Mouse (Mus musculus) sigmoid colon, adult 10 weeks (tissue): ENCODE data around the gene Lbp. TPM values are rescaled to one million over a fixed set of nuclear protein-coding genes. Genes with fewer than 3 reads are reported as not detected.

Experiments
- polyA plus RNA-seq: library from polyadenylated mRNA; stranded (reverse); fragments of 350-450 nt; fragmentation: Illumina TruSeq; extraction: RNeasy Lipid Tissue Mini Kit (QIAGEN cat#74804); gene quantifications from one replicate; pipeline ENCODE4 v1.2.3, GENCODE M21; 2014; ENCODE audit warnings: low read depth, low replicate concordance

Lbp gene
- polyA plus RNA-seq, result 3.7 TPM

DNA sequence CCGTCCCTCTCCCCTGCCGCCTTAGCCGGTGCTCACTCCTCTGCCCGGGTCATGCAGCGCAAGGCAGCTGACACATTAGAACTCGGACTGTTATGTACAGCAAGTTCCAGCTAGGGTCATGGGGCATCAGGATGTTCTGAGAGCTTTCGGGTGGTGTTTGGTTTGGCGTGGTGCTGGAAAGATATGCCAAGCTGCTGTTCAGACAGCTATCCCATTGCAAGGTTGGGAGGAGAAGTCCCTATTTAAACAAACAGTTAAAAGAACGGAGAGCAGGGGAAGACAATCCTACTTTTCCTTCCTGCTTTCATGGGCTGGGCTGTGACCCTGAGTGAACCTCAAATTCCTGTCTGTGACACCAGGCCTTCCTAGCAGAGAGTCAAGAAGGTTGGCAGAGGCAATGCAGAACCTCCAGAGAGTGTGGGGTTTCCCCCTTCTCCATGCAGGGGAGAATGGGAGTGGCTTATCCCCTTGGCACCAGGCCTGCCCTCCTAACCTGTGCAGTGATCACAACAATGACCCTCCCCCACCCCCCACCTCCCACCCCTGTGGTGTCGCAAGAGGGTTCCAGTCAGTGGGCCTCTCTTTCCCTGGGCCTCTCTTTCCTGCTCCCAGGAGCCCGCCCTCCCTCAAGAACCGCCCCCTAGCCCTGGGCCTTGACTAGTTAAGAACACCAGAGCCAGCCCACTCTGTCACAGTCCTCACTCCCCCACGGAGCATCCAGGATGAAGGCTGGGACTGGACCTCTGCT lies at the start of gene Lbp:
Lbp (plus strand) TSS at position 546 of the 748 bp plus-strand sequence.

DNA sequence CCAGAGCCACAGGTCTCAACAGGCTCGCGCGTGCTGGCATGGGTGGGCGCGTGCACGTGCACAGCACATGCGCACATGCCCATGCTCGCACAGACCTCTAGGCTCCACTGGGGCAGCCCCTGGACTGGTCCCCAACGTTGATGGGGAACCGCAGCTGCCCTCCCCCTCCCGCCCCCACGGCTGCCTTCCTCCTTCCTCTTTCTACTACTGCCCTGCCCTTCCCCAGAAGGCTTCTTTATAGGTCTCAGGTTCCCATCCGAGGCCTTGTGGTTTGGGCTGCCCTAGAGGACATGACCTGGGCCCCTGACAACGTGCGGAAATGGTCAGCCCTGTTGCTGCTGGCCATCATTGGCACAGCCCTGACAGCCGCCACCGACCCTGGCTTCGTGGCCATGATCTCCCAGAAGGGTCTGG lies 48.3 kb upstream of the Lbp start, which contains the start of gene Bpi:
Bpi (plus strand) TSS at position 90 of the 414 bp plus-strand sequence.

DNA sequence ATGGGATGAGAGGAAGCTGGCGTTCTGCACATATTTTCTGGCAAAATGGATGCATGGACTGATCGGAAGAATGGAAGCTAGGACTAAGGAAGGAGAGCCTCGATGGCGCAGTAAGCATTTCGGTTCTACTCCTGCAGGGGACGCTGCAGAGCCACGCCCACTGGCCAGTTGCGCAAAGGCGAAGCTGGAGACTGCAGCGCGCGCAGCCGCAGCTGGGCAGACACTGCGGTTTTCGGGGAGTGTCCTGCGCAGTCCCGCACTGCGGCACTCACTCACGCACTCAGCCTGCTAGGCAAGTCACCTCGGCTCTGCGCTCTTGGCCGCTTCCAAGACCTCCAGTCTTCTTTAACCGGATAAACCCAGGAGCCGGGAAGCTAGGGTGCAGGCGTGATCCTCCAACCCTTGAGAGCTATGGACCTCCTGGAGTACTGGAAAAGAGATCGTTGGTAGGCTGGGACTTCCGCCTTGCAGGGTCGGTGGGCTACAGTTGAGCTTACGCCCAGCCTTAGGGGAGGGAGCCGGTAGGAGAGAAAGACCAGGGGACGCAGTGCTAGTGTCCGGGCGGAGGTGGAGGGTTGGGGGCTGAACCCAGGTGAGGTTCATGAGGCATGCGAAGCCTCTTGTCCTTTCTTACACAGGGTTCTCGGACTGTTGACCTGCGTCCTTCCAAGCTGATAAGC lies 69.3 kb downstream of the Lbp start, which contains the start of gene Snhg11:
Snhg11 (plus strand) TSS at position 196 of the 680 bp plus-strand sequence.

Other genes with a start within 250 kb of the Lbp start
- 2.3 TPM for gene Tgm2, start 160.1 kb upstream of the Lbp start, polyA plus RNA-seq
- gene D630003M21Rik, start 77.3 kb upstream of the Lbp start, polyA plus RNA-seq, result not detected
- not detected for gene Bpi, start 48.4 kb upstream of the Lbp start, polyA plus RNA-seq
- 14.7 TPM for gene Snhg11, start 69.1 kb downstream of the Lbp start, polyA plus RNA-seq
- gene Ralgapb, start 103.4 kb downstream of the Lbp start, polyA plus RNA-seq, result 75.7 TPM
- gene Adig, start 196.1 kb downstream of the Lbp start, polyA plus RNA-seq, result not detected
- gene Arhgap40, start 206.3 kb downstream of the Lbp start, polyA plus RNA-seq, result not detected